Mouse (Mus musculus) mouse embryonic stem cell (cell line): ENCODE data around the gene Met.

Experiments
- in situ Hi-C, 2 experiments: fragments of 300-500 bp; cut with MboI; formaldehyde crosslinking; loops; 1 replicate in 1 of 2; 3 replicates in 1 of 2; pipeline ENCODE4 v1.14.3; 2019 to 2020; ENCODE audit warnings: low sequenced_read_pairs in 2 of 2, low pct_unique_long_range_greater_than_20kb in 1 of 2, mixed read lengths in 1 of 2; ENCODE audit not compliant: unreplicated experiment in 1 of 2

Met gene

GRCm38 (mm10) chr6:17485782-17486181 lies 22.2 kb downstream of the Met start:
- in situ Hi-C loops = no loop called here

DNA sequence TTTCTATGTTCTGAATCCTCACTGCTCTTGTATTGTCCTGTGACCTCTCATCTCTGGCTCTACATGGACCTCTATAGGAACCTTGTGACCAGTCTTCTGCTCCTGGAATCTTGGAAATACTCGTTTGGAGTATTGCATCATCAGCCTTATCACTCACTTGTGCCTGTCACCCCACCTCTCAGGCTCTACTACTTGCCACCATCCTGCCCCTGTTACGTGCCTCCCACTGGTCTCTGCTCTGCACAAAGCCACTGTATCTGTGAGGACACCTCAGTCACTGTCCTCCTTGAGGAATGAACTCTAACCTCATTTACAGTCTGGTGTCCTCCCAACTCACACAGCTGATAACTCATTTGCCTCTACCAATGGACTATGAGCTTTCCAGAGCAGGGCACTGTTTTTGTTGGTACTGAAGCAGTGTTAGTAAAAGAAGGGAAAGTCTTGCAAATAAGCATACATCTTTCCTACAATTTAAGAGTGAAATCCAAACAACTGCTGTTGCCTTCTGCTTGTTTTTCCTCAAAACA lies 24.8 kb downstream of the Met start:
- in situ Hi-C loops = no loop called here

- in situ Hi-C loops = no loop called here
Measured at GRCm38 (mm10) chr6:17490786-17491185, 27.2 kb downstream of the Met start.

DNA sequence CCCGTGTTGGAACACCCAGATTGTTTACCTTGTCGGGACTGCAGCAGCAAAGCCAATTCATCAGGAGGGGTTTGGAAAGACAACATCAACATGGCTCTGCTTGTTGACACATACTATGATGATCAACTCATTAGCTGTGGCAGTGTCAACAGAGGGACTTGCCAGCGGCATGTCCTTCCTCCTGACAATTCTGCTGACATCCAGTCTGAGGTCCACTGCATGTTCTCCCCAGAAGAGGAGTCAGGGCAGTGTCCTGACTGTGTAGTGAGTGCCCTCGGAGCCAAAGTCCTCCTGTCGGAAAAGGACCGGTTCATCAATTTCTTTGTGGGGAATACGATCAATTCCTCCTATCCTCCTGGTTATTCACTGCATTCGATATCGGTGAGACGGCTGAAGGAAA lies 27.9 kb downstream of the Met start:
- in situ Hi-C loops = no loop called here

DNA sequence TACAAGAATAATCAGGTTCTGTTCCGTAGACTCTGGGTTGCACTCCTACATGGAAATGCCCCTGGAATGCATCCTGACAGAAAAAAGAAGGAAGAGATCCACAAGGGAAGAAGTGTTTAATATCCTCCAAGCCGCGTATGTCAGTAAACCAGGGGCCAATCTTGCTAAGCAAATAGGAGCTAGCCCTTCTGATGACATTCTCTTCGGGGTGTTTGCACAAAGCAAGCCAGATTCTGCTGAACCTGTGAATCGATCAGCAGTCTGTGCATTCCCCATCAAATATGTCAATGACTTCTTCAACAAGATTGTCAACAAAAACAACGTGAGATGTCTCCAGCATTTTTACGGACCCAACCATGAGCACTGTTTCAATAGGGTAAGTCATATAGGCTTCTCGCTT lies 28.5 kb downstream of the Met start:
- in situ Hi-C loops = no loop called here

DNA sequence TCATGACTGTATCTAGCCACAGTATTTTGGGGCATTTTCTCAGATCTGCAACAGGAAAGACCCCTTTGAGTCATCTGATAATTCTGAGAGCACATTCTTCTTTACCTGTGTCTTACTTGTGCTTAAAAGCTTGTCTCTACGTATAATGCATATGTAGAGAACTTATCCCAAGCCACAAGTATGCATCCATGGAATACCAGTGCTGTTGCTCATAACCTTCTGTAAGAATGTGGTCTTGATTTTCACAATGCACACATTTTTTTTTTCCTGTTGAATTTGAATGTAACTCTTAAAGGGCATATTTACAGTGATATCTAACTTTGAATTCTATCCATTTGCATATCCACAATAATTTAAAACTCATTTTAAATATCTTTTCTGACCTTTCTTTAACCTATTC lies 31.8 kb downstream of the Met start:
- in situ Hi-C loops = no loop called here

DNA sequence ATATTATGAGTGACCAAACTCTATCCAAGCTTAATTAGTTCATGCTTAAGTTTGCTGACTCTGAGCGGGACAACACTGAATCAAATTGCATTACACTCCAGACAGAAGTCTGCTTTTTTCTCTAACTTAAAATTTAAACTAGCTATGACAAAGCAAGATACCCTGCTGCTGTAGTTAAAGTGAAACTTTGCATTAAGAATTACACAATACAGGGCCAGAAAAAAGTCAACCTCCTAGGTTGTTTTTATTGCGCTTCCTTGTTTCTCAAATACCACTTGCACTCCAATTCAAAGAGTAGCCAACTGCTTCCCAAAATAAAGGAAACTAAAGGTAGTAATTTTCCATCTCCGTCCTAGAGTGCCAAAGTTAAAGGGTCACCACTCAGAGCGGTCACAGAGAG lies 33.8 kb downstream of the Met start:
- in situ Hi-C loops = no loop called here

DNA sequence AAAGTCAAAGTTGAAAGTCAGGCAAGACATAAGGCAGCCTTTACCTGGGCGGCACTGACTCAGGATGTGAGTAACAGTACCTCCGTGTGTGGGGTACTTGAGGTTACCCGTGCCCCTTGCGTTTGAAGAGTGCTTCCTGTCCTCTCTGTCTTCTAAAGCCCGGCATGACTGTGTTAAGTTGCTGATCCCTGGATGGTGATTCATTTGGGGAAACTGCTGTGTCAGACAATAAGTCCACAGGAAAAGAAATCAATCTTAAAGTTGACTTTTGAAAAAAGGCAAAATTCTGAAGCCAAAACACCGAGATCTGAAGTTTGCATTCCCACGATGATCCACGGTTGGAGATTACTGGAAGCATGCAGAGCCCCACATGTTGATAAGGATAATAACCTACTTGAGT lies 35.2 kb downstream of the Met start:
- in situ Hi-C loops = no loop called here

DNA sequence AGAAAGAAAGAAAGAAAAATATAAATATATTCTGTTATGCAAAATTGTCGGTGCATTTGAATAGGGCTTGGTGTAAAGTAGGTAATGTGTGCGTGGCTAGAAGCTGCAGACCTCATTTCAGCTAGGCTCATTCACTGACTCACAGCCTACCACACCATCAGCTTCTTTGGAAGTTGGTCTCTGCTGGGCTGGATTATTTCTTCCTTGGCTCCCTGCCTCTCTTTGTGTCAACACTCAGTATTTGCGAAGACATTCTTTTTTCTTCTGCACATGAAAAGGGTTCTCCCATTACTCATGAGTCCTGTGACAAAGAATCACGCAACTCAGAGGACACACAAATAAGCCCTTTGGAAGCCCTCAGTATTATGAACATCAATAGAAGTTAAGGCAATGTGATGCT lies 37.8 kb downstream of the Met start:
- in situ Hi-C loops = no loop called here

GRCm38 (mm10) chr6:17502311-17502710 lies 38.7 kb downstream of the Met start:
- in situ Hi-C loops = no loop called here

DNA sequence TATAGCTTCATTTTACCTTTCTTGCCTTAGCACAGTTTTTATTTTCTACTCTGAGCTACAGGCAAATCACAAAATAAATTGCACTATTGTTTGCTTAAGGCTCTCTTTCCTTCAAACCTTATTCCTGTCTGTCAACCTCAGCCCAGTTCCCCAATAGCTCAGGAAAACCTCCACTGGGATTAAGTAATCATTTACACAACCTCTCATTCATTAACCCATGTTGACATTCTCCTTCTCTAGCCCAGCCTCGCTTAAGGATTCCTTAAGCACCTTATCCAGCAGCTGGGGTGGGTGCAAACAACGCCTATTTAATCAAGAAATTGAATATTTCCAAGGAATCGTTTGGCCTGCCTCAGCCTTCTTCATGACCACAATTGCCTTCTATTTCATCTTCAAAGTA lies 40.1 kb downstream of the Met start:
- in situ Hi-C loops = no loop called here

GRCm38 (mm10) chr6:17505530-17505929 lies 41.9 kb downstream of the Met start:
- in situ Hi-C loops = no loop called here

DNA sequence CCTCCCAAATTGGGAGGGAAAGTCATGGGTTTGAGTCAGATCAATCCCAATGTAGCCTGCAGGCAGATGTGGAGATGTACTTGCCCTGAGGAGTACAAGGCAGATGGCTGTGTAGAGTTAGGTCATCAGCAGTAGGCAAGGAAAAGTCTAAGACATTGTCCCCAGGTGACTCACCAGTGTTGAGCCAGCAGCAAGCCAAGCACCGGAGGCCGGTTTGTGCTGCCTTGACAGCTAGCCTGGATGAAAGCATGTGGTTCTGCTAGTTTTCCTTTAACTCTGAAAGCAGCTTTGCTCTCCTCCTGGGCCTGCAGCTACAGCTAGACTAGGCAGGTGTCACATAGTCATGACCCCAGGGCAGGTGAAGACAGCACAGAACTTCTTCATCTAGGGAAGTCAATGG lies 43.2 kb downstream of the Met start:
- in situ Hi-C loops = no loop called here

DNA sequence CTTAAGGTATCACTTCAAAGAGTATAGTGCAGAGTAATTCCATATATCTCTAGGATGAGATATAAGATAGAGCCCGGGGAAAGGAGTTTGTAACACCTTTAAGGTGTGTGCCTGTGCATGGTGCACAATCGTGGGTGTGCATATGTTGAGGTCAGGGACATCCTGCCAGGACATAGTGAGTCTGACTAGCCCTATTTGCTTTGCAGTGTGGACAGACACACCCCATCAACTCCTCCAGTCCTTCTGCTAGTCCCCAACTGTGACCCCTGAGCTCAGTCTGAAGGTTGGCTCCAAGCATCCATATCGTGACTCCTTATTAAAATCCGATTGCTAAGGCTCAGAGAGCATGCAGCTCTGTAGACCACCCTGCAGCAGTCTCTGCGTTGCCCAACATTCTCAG lies 44.6 kb downstream of the Met start:
- in situ Hi-C loops = no loop called here

DNA sequence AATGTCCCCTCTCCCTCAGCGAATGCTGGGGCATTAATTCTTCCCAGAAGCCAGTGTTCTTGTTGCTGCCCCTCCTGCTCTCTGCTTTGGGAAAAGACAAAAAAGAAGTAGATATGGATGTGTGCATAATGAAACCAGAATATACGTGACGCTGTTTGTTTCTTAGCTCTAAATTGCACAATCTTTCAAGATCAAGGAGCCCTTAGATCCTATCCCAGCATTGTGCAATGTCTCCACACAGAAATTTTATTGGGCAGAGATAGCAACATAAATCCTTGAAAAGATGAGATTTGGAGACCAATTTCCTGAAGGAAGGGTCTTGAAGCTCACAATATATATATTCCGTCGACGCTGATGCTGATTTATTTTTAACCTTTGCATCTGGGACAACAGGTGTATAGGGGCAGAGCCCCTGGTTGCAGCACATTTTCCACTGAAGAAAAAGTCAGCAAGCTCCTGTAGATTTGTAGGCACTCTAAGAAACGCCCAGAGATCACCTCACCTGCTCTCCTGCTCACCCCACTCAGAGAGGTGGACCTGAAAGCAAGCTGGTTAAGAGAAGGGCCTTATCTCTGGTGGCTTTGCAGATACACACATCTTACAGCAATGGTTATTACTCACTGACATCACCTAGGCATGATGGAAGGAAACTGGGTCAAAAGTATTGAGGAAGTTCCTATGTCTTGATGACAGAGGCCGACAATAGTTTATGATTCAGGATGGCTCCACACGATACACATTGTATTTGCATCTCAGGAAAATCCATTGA lies 45.2 kb downstream of the Met start:
- in situ Hi-C loops = no loop called here

GRCm38 (mm10) chr6:17513381-17513780 lies 49.8 kb downstream of the Met start:
- in situ Hi-C loops = no loop called here

DNA sequence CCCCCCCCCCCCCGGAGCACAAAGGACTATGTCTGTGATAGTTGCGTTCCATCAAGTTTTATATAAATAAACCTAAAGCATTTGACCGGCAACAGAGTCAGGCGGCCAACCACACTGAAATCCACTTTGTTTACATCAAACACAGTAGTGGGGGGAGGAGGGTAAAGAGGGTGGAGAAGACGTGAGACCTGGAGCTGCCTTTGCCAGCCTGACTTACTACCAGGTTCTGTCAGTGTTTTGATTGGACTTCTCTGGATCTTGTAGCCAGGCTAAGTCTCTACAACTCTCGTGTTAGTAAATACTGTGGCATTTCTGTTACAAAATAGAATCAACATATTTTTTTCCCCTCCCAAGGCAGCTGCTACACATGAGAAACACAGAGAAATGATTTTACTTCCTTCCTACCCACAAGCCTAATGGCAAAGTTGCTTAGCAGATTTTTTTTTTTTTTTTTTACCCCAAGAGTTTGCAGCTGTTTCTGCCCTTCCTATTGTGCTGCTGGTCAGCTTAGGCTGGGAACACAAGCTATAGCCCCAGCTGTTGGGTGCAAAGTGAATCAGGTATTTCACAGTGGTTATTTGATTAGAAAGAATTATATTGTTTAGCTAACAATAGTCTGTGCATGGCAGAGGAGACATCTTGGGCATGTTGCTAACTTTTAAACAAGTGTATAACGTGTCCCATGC lies 52.3 kb downstream of the Met start:
- in situ Hi-C loops = no loop called here

DNA sequence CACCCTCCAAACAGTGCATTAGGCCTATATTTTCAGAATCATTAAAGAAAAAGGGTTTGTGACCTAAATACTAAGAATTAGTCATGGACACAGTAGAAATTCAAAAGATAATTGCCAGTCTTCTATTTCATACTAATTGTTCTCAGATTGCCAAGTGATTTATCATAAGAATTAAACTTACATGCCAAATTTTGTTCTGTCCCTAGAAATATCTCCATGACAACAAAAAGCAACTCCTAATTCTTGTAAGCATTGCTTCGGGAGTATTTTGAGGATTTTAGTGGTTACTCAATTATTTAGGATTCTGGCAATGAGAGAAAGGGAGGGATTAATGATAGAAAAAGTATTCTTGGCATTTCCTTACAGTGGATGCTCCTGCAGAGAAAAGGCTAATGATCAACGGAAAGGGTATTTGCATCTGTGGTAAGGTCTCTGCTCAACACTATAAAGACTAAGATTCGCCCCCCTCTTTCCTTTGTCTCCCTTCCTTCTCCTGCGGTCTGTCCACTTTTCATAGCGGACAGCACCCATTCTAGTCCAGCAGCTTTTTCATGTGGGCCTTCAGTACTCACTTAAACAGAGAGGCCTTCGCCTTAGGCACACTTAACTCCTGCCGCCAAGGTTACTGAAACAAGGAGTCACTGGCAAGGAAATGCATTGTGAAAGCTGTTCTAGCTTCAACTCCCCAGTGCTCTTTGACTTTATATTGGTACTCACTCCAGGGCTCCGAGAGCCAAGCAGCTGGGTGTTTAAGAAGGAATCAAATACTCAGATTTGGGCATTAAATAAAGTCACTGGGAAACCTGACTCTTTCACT lies 58.5 kb downstream of the Met start:
- in situ Hi-C loops = no loop called here

DNA sequence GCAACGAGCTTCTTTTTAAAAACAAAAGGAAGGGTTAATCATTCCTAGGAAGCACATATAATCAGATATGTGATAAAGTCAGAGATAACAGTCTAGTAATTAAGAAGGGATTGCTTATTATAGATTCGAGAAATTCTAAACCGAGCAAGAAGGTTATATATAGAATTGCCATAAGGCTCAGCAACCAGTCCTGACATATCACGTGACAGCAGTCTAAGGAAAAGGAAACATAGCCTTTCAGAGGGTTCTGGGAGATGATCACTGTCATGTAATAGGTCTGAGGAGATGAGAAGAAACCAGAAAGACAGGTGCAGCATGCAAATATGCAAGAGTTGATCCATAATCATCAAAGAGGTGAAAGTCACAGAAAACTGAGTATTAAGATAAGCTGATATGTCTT lies 59.3 kb downstream of the Met start:
- in situ Hi-C loops = no loop called here
